Mouse (Mus musculus): Measurements from ENCODE around the gene Krt36. TPM values are rescaled to one million over a fixed set of nuclear protein-coding genes. Genes with fewer than 3 reads are reported as not detected.

Gene Krt36
- total and polyA plus RNA-seq, 3 experiments: not detected

DNA sequence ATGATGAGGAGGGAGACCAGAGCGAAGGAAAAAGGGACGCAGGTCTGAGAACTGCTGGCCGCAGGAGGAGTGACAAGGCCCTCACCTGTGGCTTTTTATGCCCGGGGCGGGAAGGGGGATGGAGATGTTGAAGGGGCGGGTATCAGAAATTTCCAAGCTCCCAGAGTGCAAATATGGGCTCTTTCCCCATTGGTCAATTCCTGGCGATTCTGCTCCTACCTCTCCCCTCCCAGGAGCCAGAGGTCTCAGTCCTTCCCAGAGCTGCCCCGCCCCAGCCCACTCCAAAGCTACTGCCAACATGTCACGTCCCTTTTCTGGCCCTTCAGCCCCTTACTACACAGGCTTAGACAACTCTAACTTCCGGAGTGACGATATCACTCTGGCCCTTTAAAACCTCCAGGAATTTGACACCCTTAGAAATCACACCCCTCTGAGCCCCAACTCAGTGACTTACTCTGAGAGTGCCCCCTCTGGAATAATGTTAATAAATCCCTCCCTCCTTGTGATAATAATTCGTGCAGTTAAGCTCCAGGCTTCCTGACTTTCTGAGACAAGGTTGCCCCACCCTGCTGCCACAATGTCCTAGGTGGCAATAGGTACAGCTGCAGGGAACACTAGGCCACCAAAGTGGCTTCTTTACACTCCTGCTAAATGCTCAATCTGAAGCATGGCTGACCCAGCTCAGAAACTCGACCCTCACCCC lies 40.6 kb upstream of the Krt36 start:
- H3K9ac ChIP-seq (ENCODE audit: control insufficient read depth, low read depth, low read length, poor library complexity, severe bottlenecking): no peak overlapping the region
- no peaks in the 10 kb centered on the region for H3K27me3 ChIP-seq (ENCODE audit: control insufficient read depth in 1 of 2, insufficient read depth in 2 of 2, low read length in 2 of 2)
- H3K4me1 ChIP-seq (ENCODE audit: control insufficient read depth in 1 of 2, insufficient read depth in 2 of 2, low read length in 2 of 2): no peaks in the 10 kb centered on the region
- no peak overlapping the region for H3K4me3 ChIP-seq (ENCODE audit: control insufficient read depth in 1 of 2, insufficient read depth in 1 of 2, low read depth in 2 of 2, low read length in 2 of 2)
- no peaks in the 10 kb centered on the region for H3K9me3 ChIP-seq (replicated peaks; ENCODE audit: insufficient read depth, low read length)
- TF ChIP-seq POLR2AphosphoS5 (IDR thresholded peaks at IDR 0.05; ENCODE audit: borderline replicate concordance, low read depth, low read length) (no peak), TBP (IDR thresholded peaks at IDR 0.05; ENCODE audit: low read depth, low read length) (no peak), MYC (IDR thresholded peaks at IDR 0.05; ENCODE audit: low read depth, low read length) (no peak), RCOR1 (IDR thresholded peaks at IDR 0.05; ENCODE audit: low read depth, low read length) (no peak), NELFE (IDR thresholded peaks at IDR 0.05; ENCODE audit: low read depth, low read length) (no peak), MEF2A (IDR thresholded peaks at IDR 0.05; ENCODE audit: extremely low read depth, insufficient replicate concordance, low read depth, low read length, poor library complexity, severe bottlenecking) (no peak), POLR2AphosphoS2 (IDR thresholded peaks at IDR 0.05; ENCODE audit: low read length) (no peak), SIN3A (IDR thresholded peaks at IDR 0.05; ENCODE audit: low read length) (no peak), NRF1 (IDR thresholded peaks at IDR 0.05; ENCODE audit: insufficient read depth, low read depth, low read length, poor library complexity, severe bottlenecking) (no peak), TAL1 (IDR thresholded peaks at IDR 0.05; ENCODE audit: low read length) (no peak), HCFC1 (IDR thresholded peaks at IDR 0.05; ENCODE audit: low read depth, low read length) (no peak), USF2 (IDR thresholded peaks at IDR 0.05; ENCODE audit: borderline replicate concordance in 1 of 2, insufficient read depth in 1 of 2, low read depth in 1 of 2, low read length in 2 of 2) (no peak)
- no peaks in the 10 kb centered on the region for H3K36me3 ChIP-seq (ENCODE audit: control insufficient read depth in 1 of 2, insufficient read depth in 2 of 2, low read length in 2 of 2)
- no peak for DNase-seq (ENCODE audit: low read depth, low spot score)
- H3K79me2 ChIP-seq (ENCODE audit: control insufficient read depth, insufficient read depth, low read length, poor library complexity): no peaks in the 10 kb centered on the region
- H3K27ac ChIP-seq (ENCODE audit: control insufficient read depth, low read depth, low read length): no peak overlapping the region

DNA sequence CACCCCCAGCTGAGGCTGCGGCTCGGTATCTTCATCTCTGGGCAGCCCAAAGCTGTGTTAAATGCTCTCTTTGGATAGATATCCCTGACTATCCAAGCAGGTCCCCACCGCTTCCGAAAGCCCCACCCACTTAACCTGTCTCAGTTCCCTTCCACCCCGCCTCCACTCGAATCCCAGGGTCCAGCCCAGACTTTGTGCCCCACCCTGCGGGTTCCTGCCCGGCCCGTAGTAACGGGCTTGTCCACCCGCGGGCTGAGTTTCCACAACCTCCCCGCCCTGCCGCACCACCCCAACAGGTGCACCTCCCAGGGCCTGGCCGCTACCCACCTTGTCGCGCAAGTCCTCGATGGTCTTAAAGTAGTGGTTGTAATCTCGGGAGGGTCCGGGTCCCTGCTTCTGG lies 39.7 kb upstream of the Krt36 start:
- TF ChIP-seq MAZ (IDR thresholded peaks at IDR 0.05; ENCODE audit: low read depth, low read length) (no peak), NRF1 (IDR thresholded peaks at IDR 0.05; ENCODE audit: insufficient read depth, low read depth, low read length, poor library complexity, severe bottlenecking) (no peak), TAL1 (IDR thresholded peaks at IDR 0.05; ENCODE audit: low read length) (no peak), BHLHE40 (IDR thresholded peaks at IDR 0.05; ENCODE audit: borderline replicate concordance, low read depth, low read length) (no peak), GATA1 (IDR thresholded peaks at IDR 0.05; ENCODE audit: low read depth, low read length) (no peak), MEF2A (IDR thresholded peaks at IDR 0.05; ENCODE audit: extremely low read depth, insufficient replicate concordance, low read depth, low read length, poor library complexity, severe bottlenecking) (no peak), JUND (IDR thresholded peaks at IDR 0.05; ENCODE audit: low read depth, low read length) (no peak), RCOR1 (IDR thresholded peaks at IDR 0.05; ENCODE audit: low read depth, low read length) (no peak)
- Histone ChIP-seq H3K4me3 (ENCODE audit: control insufficient read depth in 1 of 2, insufficient read depth in 1 of 2, low read depth in 2 of 2, low read length in 2 of 2) (no peak overlapping the region), H3K9ac (ENCODE audit: control insufficient read depth, low read depth, low read length, poor library complexity, severe bottlenecking) (no peak overlapping the region), H3K27me3 (ENCODE audit: control insufficient read depth in 1 of 2, insufficient read depth in 2 of 2, low read length in 2 of 2) (no peaks in the 10 kb centered on the region), H3K79me2 (ENCODE audit: control insufficient read depth, insufficient read depth, low read length, poor library complexity) (no peaks in the 10 kb centered on the region), H3K4me1 (ENCODE audit: control insufficient read depth in 1 of 2, insufficient read depth in 2 of 2, low read length in 2 of 2) (no peaks in the 10 kb centered on the region), H3K36me3 (ENCODE audit: control insufficient read depth in 1 of 2, insufficient read depth in 2 of 2, low read length in 2 of 2) (no peaks in the 10 kb centered on the region), H3K9me3 (replicated peaks; ENCODE audit: insufficient read depth, low read length) (no peaks in the 10 kb centered on the region), H3K27ac (ENCODE audit: control insufficient read depth, low read depth, low read length) (no peak overlapping the region)
- DNase-seq (ENCODE audit: low read depth, low spot score): no peak
